Mouse (Mus musculus) layer of hippocampus, adult 6 months (tissue): Measurements from ENCODE around the gene Mrpl50. TPM values are rescaled to one million over a fixed set of nuclear protein-coding genes. Genes with fewer than 3 reads are reported as not detected.

Source experiments
- long read RNA-seq, 2 experiments: library from polyadenylated mRNA; unstranded; transcript quantifications; one replicate each; pipeline ENCODE4 v2.0.0; 2019 to 2020
- polyA plus RNA-seq: library from polyadenylated mRNA; unstranded; fragments of <200 nt; fragmentation: Nextera tagmentation; gene quantifications from 2 replicates; pipeline ENCODE4 v1.2.3, GENCODE M21; 2021

Gene Mrpl50
- polyA plus RNA-seq, result 67.2 and 74.9 TPM in 2 replicates
- long read RNA-seq, experiment 1, transcript Mrpl50-201 (2 exons, 2,114 nt), result major isoform, 189 of 197 reads
- long read RNA-seq, experiment 1, partial matches to known transcripts, result 8 of 197 reads
- long read RNA-seq, experiment 1, other reads (novel, unspliced or antisense), result 0 of 197 reads
- long read RNA-seq, experiment 2, transcript Mrpl50-201 (2 exons, 2,114 nt), result major isoform, 662 of 669 reads
- long read RNA-seq, experiment 2, partial matches to known transcripts, result 3 of 669 reads
- long read RNA-seq, experiment 2, other reads (novel, unspliced or antisense), result 4 of 669 reads

GRCm38 (mm10) chr4:49520572-49521340 is at the start of gene Mrpl50, which contains the start of gene Zfp189:
TSS of gene Mrpl50 (minus strand) at chr4:49521093.
TSS of gene Zfp189 (plus strand) at chr4:49521176.

DNA sequence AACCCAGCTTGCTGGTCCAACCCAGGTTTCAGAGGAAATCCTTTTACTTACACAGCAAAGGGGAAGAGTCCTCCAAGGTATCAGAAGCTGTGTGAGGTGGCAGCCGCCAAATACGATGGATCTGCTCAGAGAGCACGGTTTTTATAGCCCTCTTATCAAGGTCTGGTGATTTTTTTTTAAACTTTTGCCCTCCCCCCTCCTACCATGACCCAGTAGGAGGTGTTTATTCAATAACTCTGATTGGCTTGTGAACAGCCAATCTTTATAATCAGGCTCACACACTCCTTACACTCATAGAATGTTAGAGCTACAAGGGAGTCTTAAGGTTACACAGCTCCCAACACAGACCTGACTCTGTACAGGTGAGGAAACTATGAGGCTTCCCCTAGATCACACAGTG is 28.5 kb upstream of the Mrpl50 start, which contains the start of gene Aldob:
Aldob (minus strand) TSS at position 164 of the 400 bp plus-strand sequence.

GRCm38 (mm10) chr4:49506386-49506785 is 14.5 kb downstream of the Mrpl50 start, which contains the start of gene Baat:
TSS of gene Baat (minus strand) at chr4:49506557.

DNA sequence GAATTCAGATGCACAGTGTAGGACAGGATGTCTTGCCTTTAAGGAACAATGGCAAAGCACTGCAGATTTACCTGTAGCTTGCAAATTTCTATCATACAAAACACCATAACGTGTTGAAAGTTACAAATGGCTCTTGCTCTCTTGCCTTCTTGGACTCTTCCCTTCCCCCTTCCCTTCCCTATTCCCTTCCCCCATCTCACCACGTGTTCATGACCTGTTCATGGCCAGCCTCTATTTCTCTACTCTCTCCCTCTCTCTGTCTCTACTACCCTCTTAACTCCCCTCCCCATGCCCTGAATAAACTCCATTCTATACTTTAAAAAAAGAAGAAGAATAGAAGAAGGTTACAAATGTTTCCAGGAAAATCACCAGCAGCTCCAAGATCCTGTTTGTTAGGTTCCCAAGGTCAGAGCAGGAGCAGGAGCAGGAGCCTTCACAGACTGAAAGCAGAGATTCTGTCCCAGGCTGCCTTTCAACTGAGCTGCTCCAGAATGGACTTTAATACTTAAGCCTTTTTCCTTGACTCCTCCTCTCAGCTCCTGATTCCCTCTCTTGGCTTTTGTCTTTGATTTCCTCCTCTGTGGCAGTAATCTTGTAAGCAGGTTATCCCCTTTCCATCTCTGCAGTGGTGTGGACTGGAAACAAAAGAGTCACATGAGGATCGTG is 47.3 kb downstream of the Mrpl50 start, which contains the start of gene Acnat1:
Acnat1 (minus strand) TSS at position 478 of the 666 bp plus-strand sequence.

Other genes with a start within 250 kb of the Mrpl50 start
- gene Acnat2, start 112.9 kb downstream of the Mrpl50 start, polyA plus RNA-seq, result not detected in 2 replicates
- 0.77 TPM in 1 of 2 replicates, not detected in the other for gene Acnat1, start 47.2 kb downstream of the Mrpl50 start, polyA plus RNA-seq
- 0.06 TPM in 1 of 2 replicates, not detected in the other for gene Baat, start 14.5 kb downstream of the Mrpl50 start, polyA plus RNA-seq
- 7.9 and 10.9 TPM in 2 replicates for gene Zfp189, start 83 bp upstream of the Mrpl50 start, polyA plus RNA-seq
- gene Aldob, start 28.5 kb upstream of the Mrpl50 start, polyA plus RNA-seq, result 0.14 and 0.15 TPM in 2 replicates
- 92.5 and 103 TPM in 2 replicates for gene Tmem246, start 76.8 kb upstream of the Mrpl50 start, polyA plus RNA-seq
- 26.6 and 27.7 TPM in 2 replicates for gene Rnf20, start 110.9 kb upstream of the Mrpl50 start, polyA plus RNA-seq
- gene Ppp3r2, start 160.9 kb upstream of the Mrpl50 start, polyA plus RNA-seq, result not detected in 2 replicates